Mouse (Mus musculus): Measurements from ENCODE around the gene Rps6ka3. TPM values are rescaled to one million over a fixed set of nuclear protein-coding genes. Genes with fewer than 3 reads are reported as not detected.

Gene Rps6ka3
- polyA plus RNA-seq, 1 experiment from 2014 or later: 4.7 TPM

Other genes starting within 250 kb of the Rps6ka3 start
- gene Eif1ax, start 161.9 kb downstream of the Rps6ka3 start, polyA plus RNA-seq (2016; fragmentation: Nextera tagmentation; extraction: Ambion mirVana): 131 and 134 TPM in 2 replicates
- 14.1 and 21.8 TPM in 2 replicates for gene Map7d2, start 204.3 kb downstream of the Rps6ka3 start, polyA plus RNA-seq (2016; fragmentation: Nextera tagmentation; extraction: Ambion mirVana)